Mouse (Mus musculus) myocyte (in vitro differentiated cells): ENCODE measurements around the gene Prrg4. TPM values are rescaled to one million over a fixed set of nuclear protein-coding genes. Genes with fewer than 3 reads are reported as not detected.
A peak's percentile ranks its signal among the peaks of the same experiment; 100 is the strongest.
"Not testable (repeated sequence)": the region's sequence is repeated elsewhere in the genome, so short reads cannot be mapped to it uniquely, and the experiment has no call there.

Experiments used
- H3K27me3 ChIP-seq: one replicate; pipeline ENCODE4 v1.6.1; 2011; ENCODE audit not compliant: control insufficient read depth, insufficient read depth, insufficient read length
- H3K36me3 ChIP-seq: one replicate; pipeline ENCODE4 v1.6.1; 2011; ENCODE audit not compliant: control insufficient read depth, insufficient read depth
- H3K4me2 ChIP-seq: one replicate; pipeline ENCODE4 v1.6.1; 2011; ENCODE audit warnings: low read depth, control low read depth
- H3K4me3 ChIP-seq: one replicate; pipeline ENCODE4 v1.5.1; 2011; ENCODE audit warnings: mild to moderate bottlenecking, control low read depth, moderate library complexity
- H3K79me2 ChIP-seq: one replicate; pipeline ENCODE4 v1.6.1; 2011; ENCODE audit not compliant: control insufficient read depth, insufficient read depth
- H3ac ChIP-seq: one replicate; pipeline ENCODE4 v1.6.1; 2011; ENCODE audit not compliant: control insufficient read depth, insufficient read length
- CEBPB ChIP-seq: IDR thresholded peaks from 2 replicates; pipeline ENCODE4 v1.6.1; 2011; ENCODE audit warnings: mild to moderate bottlenecking, moderate library complexity; ENCODE audit not compliant: poor library complexity, insufficient read depth, severe bottlenecking
- E2F4 ChIP-seq: IDR thresholded peaks from one replicate; pipeline ENCODE4 v1.6.1; 2011; ENCODE audit warnings: mild to moderate bottlenecking, control low read depth, moderate library complexity; ENCODE audit not compliant: insufficient read depth
- MAX ChIP-seq: IDR thresholded peaks from one replicate; pipeline ENCODE4 v1.6.1; 2011; ENCODE audit warnings: low read depth, mild to moderate bottlenecking, control low read depth
- MYOD1 ChIP-seq, 3 experiments: IDR thresholded peaks; one replicate each; pipeline ENCODE4 v1.6.1; 2011; ENCODE audit warnings: control low read depth in 2 of 3, low read depth in 2 of 3, mild to moderate bottlenecking in 2 of 3, moderate library complexity in 1 of 3; ENCODE audit not compliant: insufficient read length in 2 of 3, control insufficient read depth in 1 of 3
- MYOG ChIP-seq, 3 experiments: IDR thresholded peaks; one replicate each; pipeline ENCODE4 v1.6.1; 2011; ENCODE audit warnings: control low read depth in 2 of 3, low read depth in 2 of 3, mild to moderate bottlenecking in 2 of 3; ENCODE audit not compliant: insufficient read length in 2 of 3, control insufficient read depth in 1 of 3, insufficient read depth in 1 of 3
- POLR2AphosphoS2 ChIP-seq: IDR thresholded peaks from one replicate; pipeline ENCODE4 v1.6.1; 2011; ENCODE audit warnings: low read depth, control low read depth; ENCODE audit not compliant: insufficient read length
- REST ChIP-seq: IDR thresholded peaks from one replicate; pipeline ENCODE4 v1.6.1; 2011; ENCODE audit warnings: mild to moderate bottlenecking, control low read depth, moderate library complexity; ENCODE audit not compliant: insufficient read depth, insufficient read length
- TCF12 ChIP-seq: IDR thresholded peaks from one replicate; pipeline ENCODE4 v1.6.1; 2011; ENCODE audit warnings: mild to moderate bottlenecking, control low read depth; ENCODE audit not compliant: poor library complexity, insufficient read depth, severe bottlenecking
- TCF3 ChIP-seq: IDR thresholded peaks from one replicate; pipeline ENCODE4 v1.6.1; 2011; ENCODE audit warnings: low read depth, control low read depth; ENCODE audit not compliant: insufficient read length
- USF1 ChIP-seq: IDR thresholded peaks from one replicate; pipeline ENCODE4 v1.6.1; 2011; ENCODE audit warnings: low read depth, mild to moderate bottlenecking, control low read depth, moderate library complexity
- polyA plus RNA-seq: library from polyadenylated mRNA; unstranded; fragments of >200 nt; fragmentation: generic; extraction: Trizol; gene quantifications from one replicate; pipeline ENCODE4 v1.2.1, GENCODE M21; 2012; ENCODE audit warnings: missing spikeins

The Prrg4 gene
- polyA plus RNA-seq, result 0.48 TPM

DNA sequence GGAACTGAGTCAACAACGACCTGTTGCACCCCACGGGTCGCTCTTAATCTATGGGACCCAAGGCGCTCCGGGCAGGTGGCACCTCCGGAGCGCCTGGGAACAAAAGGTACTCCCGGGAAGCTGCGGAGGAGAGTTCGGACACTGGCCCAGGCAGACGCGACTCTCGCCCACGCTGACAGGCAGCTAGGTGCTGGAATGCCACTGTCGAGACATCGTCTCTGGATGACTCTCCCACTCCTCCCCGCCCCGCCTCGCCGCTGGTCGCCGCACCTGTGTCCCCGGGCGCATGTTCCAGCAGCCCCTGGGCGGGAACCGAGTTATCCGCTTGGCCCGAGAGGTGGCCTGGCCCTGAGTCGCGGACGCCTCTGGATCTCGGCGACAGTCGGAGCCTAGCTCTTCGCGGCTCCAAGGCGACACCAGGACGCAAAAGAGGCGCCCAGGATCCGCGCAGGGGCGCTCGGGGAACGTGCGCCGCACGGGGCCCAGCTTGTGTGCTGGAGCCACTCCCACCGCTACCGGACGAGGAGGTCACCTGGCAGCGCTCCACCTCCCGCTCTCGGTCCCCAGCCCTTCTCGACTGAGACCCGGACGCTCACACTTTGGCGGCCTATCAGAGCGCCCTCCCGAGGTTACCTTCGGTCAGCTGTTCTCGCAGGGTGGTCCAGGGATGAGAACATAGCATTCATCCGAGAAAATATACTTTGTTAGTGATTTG lies at the start of gene Prrg4:
TSS of gene Prrg4 (minus strand) at position 601 of the 715 bp plus-strand sequence.
- Histone ChIP-seq H3K79me2 (no peaks in the 10 kb centered on the region), H3K27me3 (no peaks in the 10 kb centered on the region), H3K36me3 (no peaks in the 10 kb centered on the region), H3K4me3 (peak within 1 kb of the TSS; percentile 34), H3K4me2 (peak within 1 kb of the TSS; percentile 88), H3ac (peak within 1 kb of the TSS; percentile 43)
- TF ChIP-seq USF1 (no peak), MYOD1 (IDR thresholded peaks at IDR 0.05; ENCODE audit: control insufficient read depth in 1 of 3, insufficient read length in 2 of 3, low read depth in 2 of 3) (peak in 1 of 3 experiments; percentile 22), MYOG (IDR thresholded peaks at IDR 0.05; ENCODE audit: control insufficient read depth in 1 of 3, insufficient read depth in 1 of 3, insufficient read length in 2 of 3, low read depth in 2 of 3) (peak in 1 of 3 experiments; percentile 48), E2F4 (no peak), REST (no peak)

DNA sequence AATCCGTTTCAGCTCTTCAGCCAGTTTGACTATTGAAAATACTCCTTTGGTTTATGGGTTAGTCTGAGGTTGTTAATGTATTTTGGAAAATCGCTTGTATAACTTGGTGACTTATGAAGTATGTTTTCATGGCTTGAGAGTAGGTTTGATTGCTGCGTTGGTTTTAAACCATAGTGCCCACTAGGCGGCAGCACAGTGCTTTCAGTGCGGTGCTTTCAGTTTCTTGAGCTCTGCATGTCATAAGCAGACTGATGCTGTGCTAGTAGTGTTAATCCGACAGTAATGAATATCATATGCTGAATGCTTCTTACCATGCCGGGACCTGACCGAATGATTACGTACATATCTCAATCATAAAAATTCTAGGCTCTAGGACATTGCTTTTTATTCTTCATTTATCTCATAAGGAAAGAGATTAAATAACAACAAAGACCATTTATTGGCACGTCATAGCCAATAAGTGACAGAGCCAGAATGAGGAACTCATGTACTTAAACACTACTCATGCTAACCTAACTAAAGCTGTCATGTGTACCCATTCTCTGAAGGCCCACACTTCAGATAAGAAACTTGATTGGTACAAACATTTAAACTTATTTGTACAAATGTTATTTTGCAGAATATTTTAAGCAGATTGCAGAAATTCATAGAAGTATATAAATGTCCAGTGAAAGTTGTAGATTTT lies 38.3 kb upstream of the Prrg4 start:
- H3K27me3 ChIP-seq, result no peaks in the 10 kb centered on the region
- no peak overlapping the region for H3ac ChIP-seq
- no peaks in the 10 kb centered on the region for H3K79me2 ChIP-seq
- no peak overlapping the region for H3K4me3 ChIP-seq
- H3K4me2 ChIP-seq, result peak overlapping the region; percentile 65
- TF ChIP-seq E2F4 (no peak), TCF12 (no peak), POLR2AphosphoS2 (no peak), MYOG (IDR thresholded peaks at IDR 0.05; ENCODE audit: control insufficient read depth in 1 of 3, insufficient read depth in 1 of 3, insufficient read length in 2 of 3, low read depth in 2 of 3) (no peak), MAX (no peak), CEBPB (no peak), TCF3 (no peak), REST (no peak), USF1 (no peak), MYOD1 (IDR thresholded peaks at IDR 0.05; ENCODE audit: control insufficient read depth in 1 of 3, insufficient read length in 2 of 3, low read depth in 2 of 3) (no peak)
- H3K36me3 ChIP-seq, result no peaks in the 10 kb centered on the region

DNA sequence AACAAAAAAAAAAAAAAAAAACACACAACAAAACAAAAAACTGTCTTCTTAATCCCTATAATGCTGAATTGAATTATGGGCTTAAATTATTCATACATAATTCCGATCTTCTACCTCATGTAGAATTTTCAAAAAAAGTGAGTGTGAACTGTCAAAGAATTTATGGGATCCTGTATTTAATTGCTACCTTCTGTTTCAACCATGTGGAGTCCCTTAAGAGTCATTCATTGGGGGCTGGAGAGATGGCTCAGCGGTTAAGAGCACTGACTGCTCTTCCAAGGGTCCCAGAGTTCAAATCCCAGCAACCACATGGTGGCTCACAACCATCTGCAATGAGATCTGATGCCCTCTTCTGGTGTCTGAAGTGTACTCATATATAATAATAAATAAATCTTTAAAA lies 37.7 kb upstream of the Prrg4 start:
- not testable (repeated sequence) for H3ac ChIP-seq, H3K36me3 ChIP-seq, H3K4me2 ChIP-seq, H3K4me3 ChIP-seq, H3K79me2 ChIP-seq, H3K27me3 ChIP-seq

DNA sequence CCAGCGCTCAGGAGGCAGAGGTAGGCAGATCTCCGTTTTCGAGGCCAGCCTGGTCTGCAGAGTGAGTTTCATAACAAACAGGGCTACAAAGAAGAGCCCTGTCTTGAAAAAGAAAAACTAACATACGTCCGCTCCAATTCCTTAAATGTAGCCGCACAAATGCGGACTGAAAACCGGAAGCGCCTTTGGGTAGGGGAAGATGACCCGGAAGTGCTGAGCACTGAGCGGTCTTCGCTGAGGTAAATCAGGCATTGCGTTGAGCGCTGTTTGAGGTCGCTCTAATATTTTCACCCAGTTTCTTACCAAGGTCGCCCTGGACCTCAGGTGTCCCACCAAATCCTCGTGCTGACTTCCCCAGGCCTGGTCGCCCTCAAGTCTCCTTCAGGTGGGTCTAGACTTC lies 36.4 kb upstream of the Prrg4 start:
- TF ChIP-seq POLR2AphosphoS2 (no peak), MYOD1 (IDR thresholded peaks at IDR 0.05; ENCODE audit: control insufficient read depth in 1 of 3, insufficient read length in 2 of 3, low read depth in 2 of 3) (no peak), E2F4 (no peak), REST (no peak)
- H3ac ChIP-seq, result no peak overlapping the region
- no peaks in the 10 kb centered on the region for H3K36me3 ChIP-seq

DNA sequence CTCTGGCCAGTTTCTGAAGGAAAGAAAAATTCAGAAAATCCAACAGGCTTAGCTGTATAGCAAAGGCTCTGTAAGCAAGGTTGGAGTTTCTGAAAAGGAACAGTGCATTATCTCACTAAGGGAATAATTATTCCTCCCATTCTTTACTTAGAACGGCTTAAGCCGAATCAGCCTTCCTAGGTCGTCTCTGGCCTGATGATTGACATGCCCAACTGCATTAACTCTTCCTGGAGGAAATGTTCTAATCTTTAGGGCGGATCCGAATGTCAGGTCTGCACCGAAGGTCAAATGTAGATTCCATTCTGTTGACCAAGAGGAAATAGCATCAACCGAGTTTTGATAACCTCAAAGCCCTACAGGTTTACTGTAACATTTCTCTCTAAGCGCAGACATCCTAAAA lies 29.1 kb upstream of the Prrg4 start:
- no peaks in the 10 kb centered on the region for H3K79me2 ChIP-seq

More for the DNA sequence above, 36.4 kb upstream of the Prrg4 start:
- Histone ChIP-seq H3K4me2 (no peak overlapping the region), H3K79me2 (no peaks in the 10 kb centered on the region), H3K4me3 (no peak overlapping the region), H3K27me3 (no peaks in the 10 kb centered on the region)

More for the DNA sequence above, 29.1 kb upstream of the Prrg4 start:
- no peaks in the 10 kb centered on the region for H3K36me3 ChIP-seq
- H3K27me3 ChIP-seq, result no peaks in the 10 kb centered on the region
- no peak overlapping the region for H3K4me3 ChIP-seq
- peak in 2 of 3 experiments; percentile 62 to 69 for TF ChIP-seq MYOD1 (IDR thresholded peaks at IDR 0.05; ENCODE audit: control insufficient read depth in 1 of 3, insufficient read length in 2 of 3, low read depth in 2 of 3)
- no peak for TF ChIP-seq USF1
- no peak for TF ChIP-seq MYOG (IDR thresholded peaks at IDR 0.05; ENCODE audit: control insufficient read depth in 1 of 3, insufficient read depth in 1 of 3, insufficient read length in 2 of 3, low read depth in 2 of 3)
- TF ChIP-seq TCF12, result peak; percentile 10
- H3K4me2 ChIP-seq, result no peak overlapping the region
- no peak overlapping the region for H3ac ChIP-seq
